Mouse (Mus musculus) hindbrain, embryonic 15.5 days (tissue): ENCODE data around the gene S1pr4. TPM values are rescaled to one million over a fixed set of nuclear protein-coding genes. Genes with fewer than 3 reads are reported as not detected.

ENCODE experiments used
- ATAC-seq: fragments of 200-750 bp; cut with Nextera tagmentation; 2 replicates; pipeline ENCODE4 v1.8.0; 2017; ENCODE audit warnings: low read depth, moderate number of reproducible peaks, moderate TSS enrichment; ENCODE audit not compliant: low FRiP score
- H3K27ac ChIP-seq: fragments of 300-500 bp; sonication (generic); replicated peaks from 2 replicates; pipeline ENCODE4 v1.5.1; 2015; ENCODE audit warnings: mild to moderate bottlenecking, inconsistent platforms
- H3K27me3 ChIP-seq: fragments of 300-500 bp; sonication (generic); 2 replicates; pipeline ENCODE4 v1.6.1; 2015; ENCODE audit warnings: control low read depth, inconsistent platforms
- H3K36me3 ChIP-seq: fragments of 300-500 bp; sonication (generic); 2 replicates; pipeline ENCODE4 v1.6.1; 2015; ENCODE audit warnings: control low read depth, inconsistent platforms
- H3K4me1 ChIP-seq: fragments of 300-500 bp; sonication (generic); replicated peaks from 2 replicates; pipeline ENCODE4 v1.6.1; 2015; ENCODE audit warnings: control low read depth, inconsistent platforms
- H3K4me2 ChIP-seq: fragments of 300-500 bp; sonication (generic); 2 replicates; pipeline ENCODE4 v1.6.1; 2015; ENCODE audit warnings: moderate library complexity, mild to moderate bottlenecking, inconsistent platforms
- H3K4me3 ChIP-seq: fragments of 300-500 bp; sonication (generic); 2 replicates; pipeline ENCODE4 v1.5.1; 2015; ENCODE audit warnings: mild to moderate bottlenecking, inconsistent platforms
- H3K9ac ChIP-seq: fragments of 300-500 bp; sonication (generic); 2 replicates; pipeline ENCODE4 v1.6.1; 2015; ENCODE audit warnings: inconsistent platforms
- H3K9me3 ChIP-seq: fragments of 300-500 bp; sonication (generic); 2 replicates; pipeline ENCODE4 v1.6.1; 2016; ENCODE audit warnings: control low read depth, inconsistent platforms
- WGBS: fragments of 180-500 bp; shearing (Covaris S2); methylation state at CpG from one replicate; pipeline ENCODE4 v1.1.7; 2015; 5-methylcytosine and 5-hydroxymethylcytosine counted together
- polyA plus RNA-seq: library from polyadenylated mRNA; unstranded; fragments of >200 nt; fragmentation: Nextera tagmentation; extraction: Ambion mirVana; gene quantifications from 2 replicates; pipeline ENCODE4 v1.2.1, GENCODE M21; 2015

The S1pr4 gene
- polyA plus RNA-seq, 1 experiment from 2014 or later, result 0.86 TPM

DNA sequence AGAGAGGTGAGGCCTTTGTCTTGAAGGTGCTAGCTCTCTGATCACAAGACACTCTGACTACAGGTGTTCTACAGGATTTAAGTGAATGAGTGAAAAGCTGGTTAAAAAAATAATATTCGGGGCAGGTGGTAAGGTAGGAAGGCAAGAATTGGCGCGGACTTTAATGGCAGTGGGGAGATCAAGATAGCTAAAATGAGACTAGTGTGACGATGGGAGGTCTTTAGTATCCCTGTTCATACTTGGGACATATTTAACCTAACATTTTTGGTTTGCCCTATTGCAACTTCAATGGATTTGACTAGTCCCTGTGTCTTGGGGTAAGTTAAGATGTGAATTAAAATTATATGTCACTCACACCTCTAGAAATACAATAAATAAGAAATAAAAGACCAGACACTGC, 3.0 kb downstream of the S1pr4 start:
- H3K4me2 ChIP-seq, result peak overlapping the region; percentile 99
- H3K9ac ChIP-seq, result peak overlapping the region; percentile 51
- peak overlapping the region; percentile 87 for H3K27ac ChIP-seq
- ATAC-seq, result no peak
- H3K4me1 ChIP-seq, result peaks cover 26% of the 10 kb centered on the region
- H3K36me3 ChIP-seq, result peaks cover 7% of the 10 kb centered on the region
- 0 out of 2 replicates have a peak, but pooled peaks cover 2% of the 10 kb centered on the region for H3K27me3 ChIP-seq
- peak overlapping the region; percentile 81 for H3K4me3 ChIP-seq
- H3K9me3 ChIP-seq, result no peaks in the 10 kb centered on the region
- 30% methylated on average over 4 of the region's 4 CpGs for WGBS

DNA sequence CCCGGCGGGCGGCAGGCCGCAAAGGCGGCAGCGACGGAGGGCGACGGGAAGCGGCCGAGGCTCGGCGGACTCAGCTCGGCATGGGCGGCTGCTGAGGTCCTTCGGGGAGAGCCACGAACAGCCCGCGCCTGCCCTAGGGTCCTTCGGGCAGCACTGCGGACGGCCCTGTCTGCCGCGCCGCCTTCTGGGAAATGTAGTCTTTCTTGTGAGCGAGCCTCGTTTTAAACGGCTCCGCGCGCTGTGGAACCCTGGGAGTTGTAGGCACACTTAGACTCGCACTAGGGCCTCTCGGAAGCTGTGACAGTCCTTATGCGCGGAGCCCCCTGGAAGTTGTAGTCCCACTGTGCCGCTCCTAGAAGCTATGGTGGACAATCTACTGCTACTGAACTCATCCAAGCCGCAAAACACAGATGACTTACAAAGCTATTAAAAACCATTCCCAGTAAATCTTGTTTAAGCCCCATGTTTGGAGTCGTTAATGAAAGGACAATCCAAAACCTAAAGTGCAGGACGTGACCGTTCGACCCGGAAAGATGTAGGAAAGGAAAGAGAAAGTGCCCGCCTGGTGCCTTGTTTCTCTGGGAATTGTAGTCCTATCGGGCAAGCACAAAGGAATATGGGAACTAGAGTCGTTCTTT, 3.5 kb downstream of the S1pr4 start, which contains the start of gene Ncln:
TSS of gene Ncln (minus strand) at position 129 of the 638 bp plus-strand sequence.
- Histone ChIP-seq H3K4me1 (peaks cover 26% of the 10 kb centered on the region), H3K4me2 (peak within 1 kb of the TSS; percentile 99), H3K36me3 (peaks cover 12% of the 10 kb centered on the region), H3K4me3 (peak within 1 kb of the TSS; percentile 81), H3K9me3 (no peaks in the 10 kb centered on the region), H3K27me3 (no peaks in the 10 kb centered on the region), H3K9ac (peak within 1 kb of the TSS; percentile 94), H3K27ac (peak within 1 kb of the TSS; percentile 87)
- 0% methylated on average over 43 of the region's 45 CpGs for WGBS
- ATAC-seq, result peak; percentile 97

DNA sequence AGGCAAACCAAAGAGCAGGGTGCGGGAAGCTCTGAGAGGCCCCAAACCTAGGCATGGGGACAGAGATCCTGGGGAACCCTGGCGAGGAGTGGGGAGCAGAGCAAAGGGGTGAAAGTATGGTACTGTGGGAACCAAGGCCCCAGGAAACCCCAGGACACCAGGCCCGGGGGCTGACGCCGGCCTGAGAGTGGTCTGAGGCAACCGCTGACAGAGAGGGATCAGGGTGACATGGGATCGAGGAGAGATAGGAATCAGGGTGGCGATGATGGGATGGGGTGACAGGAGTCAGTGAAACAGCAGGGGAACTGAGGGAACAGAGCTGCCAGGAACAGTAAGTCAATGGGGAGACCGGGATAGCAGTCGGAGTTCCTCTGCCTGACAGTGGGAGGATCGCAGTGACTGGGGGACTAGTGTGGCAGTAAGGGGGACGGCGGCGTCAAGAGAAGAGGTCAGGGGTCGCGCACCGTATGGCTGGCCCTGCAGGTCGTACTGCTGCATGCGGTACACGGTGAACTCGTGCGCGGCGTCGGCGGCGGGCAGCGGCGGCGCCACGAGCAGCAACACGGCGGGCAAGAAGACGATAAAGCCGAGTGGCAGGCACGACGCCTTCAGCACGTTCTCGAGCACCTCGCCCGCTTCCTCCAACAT, 4.2 kb downstream of the S1pr4 start:
- Histone ChIP-seq H3K9ac (peak overlapping the region; percentile 94), H3K27ac (peak overlapping the region; percentile 87), H3K36me3 (peaks cover 19% of the 10 kb centered on the region), H3K27me3 (no peaks in the 10 kb centered on the region), H3K4me3 (peak overlapping the region; percentile 81), H3K9me3 (no peaks in the 10 kb centered on the region), H3K4me1 (peaks cover 26% of the 10 kb centered on the region), H3K4me2 (peak overlapping the region; percentile 99)
- WGBS, result 2% methylated on average over 41 of the region's 41 CpGs
- ATAC-seq, result peak; percentile 15

DNA sequence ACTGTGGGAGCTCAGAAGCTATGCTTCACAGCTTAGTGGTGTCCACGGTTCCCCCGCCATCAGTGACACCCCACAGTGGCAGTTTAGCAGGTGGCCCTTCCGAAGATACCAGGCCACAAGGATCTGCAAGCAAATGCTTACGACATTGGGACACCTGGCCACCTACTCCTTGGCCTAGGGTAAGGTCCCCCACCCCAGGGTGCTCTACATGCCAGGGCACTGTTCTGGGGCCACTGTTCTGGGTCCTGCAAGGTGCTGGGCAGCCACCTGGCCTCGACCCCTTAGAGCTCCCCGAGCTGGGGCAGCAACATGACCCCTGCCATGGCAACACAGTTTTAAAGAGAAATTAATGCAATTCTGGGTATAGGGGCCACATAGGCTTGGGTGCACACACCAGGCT, 4.8 kb downstream of the S1pr4 start:
- Histone ChIP-seq H3K4me3 (peak overlapping the region; percentile 81), H3K36me3 (peaks cover 24% of the 10 kb centered on the region), H3K4me2 (peak overlapping the region; percentile 99), H3K9ac (peak overlapping the region; percentile 94), H3K4me1 (peaks cover 26% of the 10 kb centered on the region), H3K27ac (peak overlapping the region; percentile 87; the same call in 1 of the 2 replicates), H3K27me3 (no peaks in the 10 kb centered on the region), H3K9me3 (no peaks in the 10 kb centered on the region)
- no peak for ATAC-seq
- WGBS, result 78% methylated on average over 6 of the region's 6 CpGs

DNA sequence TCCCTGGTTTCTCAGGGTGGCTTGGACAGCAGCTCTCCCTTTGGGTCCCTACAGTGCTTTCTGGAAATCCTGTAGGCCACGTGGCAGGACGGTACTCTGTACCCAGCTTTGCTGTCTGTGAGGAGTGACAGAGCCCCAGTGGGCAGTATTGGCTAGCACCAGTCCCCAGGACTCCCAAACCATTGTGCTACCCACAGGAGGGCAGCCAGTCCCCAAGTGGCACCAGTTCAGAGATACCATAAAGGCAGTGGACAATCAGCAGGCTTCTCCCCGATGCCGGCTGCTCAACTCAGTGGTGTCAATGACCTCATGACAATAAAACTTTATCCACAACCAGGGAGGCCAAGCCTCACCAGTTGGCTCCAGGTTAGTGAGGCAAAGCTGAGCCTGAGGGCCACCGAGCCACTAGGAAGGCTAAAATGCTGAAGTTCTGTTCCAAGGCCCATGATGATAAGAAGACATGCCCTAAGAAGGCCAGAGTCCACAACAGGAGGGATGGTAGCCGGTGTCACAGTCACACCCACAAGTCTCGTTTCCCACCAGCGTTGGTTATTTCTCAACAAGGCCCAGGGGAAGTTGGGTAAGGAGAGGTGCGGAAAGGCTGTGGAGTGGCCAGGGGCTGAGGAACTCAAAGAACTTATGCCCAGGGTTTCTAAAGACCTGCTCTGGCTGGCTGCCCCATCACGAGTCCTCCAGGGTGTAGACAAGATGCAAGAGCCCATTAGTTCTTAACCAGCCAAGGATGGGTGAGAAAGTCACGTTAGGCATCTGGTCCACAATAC, 5.5 kb downstream of the S1pr4 start:
- Histone ChIP-seq H3K27ac (no peak overlapping the region), H3K36me3 (peaks cover 31% of the 10 kb centered on the region), H3K4me2 (peak overlapping the region; percentile 99), H3K9ac (0 out of 2 replicates have a peak overlapping the region, but pooled peaks have one; percentile 94), H3K4me1 (peaks cover 26% of the 10 kb centered on the region), H3K4me3 (peak overlapping the region; percentile 81; the same call in 1 of the 2 replicates), H3K9me3 (no peaks in the 10 kb centered on the region), H3K27me3 (no peaks in the 10 kb centered on the region)
- WGBS, result 94% methylated on average over 11 of the region's 11 CpGs
- ATAC-seq, result no peak

DNA sequence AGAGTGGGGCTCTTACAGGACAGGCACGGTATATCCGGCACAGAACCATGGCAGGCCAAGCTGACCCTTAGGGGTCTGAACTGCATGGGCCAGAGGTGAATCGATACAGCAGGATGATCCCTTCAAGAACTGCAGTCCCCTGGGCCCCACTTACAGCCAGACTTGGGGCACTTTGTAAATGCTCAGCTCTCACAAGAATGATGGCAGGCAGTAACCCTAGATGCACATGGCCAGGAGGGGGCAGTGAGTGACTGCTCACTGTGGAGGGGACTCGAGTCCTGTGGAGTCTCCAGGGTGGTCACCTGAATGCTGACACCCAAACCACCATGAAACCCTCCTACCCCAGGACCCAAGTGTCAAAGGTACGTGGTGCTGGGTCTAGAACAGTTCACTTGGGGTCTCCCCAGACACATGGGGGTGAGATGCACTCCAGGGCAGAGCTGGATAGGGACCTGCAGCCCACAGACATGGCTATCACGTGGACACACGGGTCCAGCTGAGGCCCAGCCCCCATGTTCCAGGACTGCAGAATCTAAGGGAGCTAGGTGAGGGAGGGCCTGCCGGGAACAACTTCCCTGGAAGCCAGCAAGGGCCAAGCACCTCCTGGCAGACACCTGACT, 6.2 kb downstream of the S1pr4 start:
- 84% methylated on average over 8 of the region's 8 CpGs for WGBS

DNA sequence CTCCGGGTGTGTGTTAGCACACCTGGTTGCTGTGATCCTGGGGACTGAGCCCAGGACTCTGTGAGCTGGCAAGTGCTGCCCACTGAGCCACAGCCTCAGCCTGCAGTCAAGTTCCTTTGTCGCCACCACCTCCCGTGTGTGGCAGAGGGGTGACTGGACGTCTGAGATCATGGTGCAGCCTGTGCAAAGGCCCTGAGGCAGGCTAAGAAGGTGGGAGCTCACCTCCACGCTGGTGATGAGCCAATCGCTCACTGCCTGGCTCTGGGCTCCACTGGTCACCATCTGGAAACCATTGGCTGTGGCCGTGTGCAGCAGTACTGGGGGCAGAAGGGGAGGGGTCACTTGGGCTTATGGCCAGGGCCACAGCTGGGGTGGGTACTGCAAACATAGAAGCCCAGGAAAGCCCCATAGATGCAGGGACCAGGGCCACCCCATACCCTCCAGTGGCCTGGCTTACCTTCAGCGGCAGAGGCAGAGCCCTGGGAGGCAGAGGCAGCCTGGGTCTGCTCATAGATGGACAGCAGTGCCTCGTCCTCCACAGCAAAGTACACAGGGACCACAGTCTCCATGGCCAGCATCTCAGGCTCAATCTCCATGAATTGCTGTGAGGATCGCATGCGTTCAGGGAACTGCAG, 7.2 kb downstream of the S1pr4 start:
- Histone ChIP-seq H3K27ac (no peak overlapping the region), H3K4me1 (peaks cover 24% of the 10 kb centered on the region), H3K4me2 (no peak overlapping the region), H3K9me3 (no peaks in the 10 kb centered on the region), H3K36me3 (peaks cover 47% of the 10 kb centered on the region), H3K4me3 (no peak overlapping the region), H3K27me3 (no peaks in the 10 kb centered on the region), H3K9ac (no peak overlapping the region)
- 85% methylated on average over 11 of the region's 11 CpGs for WGBS
- ATAC-seq, result no peak

More for the DNA sequence above, 6.2 kb downstream of the S1pr4 start:
- Histone ChIP-seq H3K27ac (no peak overlapping the region), H3K9ac (no peak overlapping the region), H3K4me2 (no peak overlapping the region), H3K36me3 (peaks cover 37% of the 10 kb centered on the region), H3K27me3 (no peaks in the 10 kb centered on the region), H3K4me3 (no peak overlapping the region), H3K4me1 (peaks cover 26% of the 10 kb centered on the region), H3K9me3 (no peaks in the 10 kb centered on the region)
- no peak for ATAC-seq

DNA sequence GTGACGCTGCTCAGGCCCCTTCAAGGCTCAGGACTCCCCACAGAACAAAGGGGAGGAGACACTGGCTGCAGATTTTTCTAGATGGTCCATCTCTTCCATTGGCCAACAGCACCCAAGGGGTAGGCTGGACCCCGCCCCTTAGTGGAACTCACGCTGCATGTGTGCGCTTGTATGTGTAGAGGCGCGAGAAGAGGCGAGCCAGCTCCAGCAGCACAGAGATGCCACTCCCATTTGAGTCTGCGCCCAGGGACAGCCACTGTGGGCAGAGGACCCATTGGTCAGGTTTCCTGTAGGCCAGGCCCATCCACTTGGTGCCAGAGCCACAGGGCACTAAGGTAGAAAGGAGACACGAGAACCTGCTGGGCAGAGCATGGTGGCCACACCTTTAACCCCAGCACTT, 8.9 kb downstream of the S1pr4 start:
- no peak overlapping the region for H3K4me3 ChIP-seq
- H3K4me2 ChIP-seq, result no peak overlapping the region
- WGBS, result 97% methylated on average over 9 of the region's 9 CpGs
- H3K9ac ChIP-seq, result no peak overlapping the region
- H3K27me3 ChIP-seq, result no peaks in the 10 kb centered on the region
- peaks cover 60% of the 10 kb centered on the region for H3K36me3 ChIP-seq
- no peaks in the 10 kb centered on the region for H3K9me3 ChIP-seq
- no peak for ATAC-seq
- H3K4me1 ChIP-seq, result peaks cover 17% of the 10 kb centered on the region
- H3K27ac ChIP-seq, result no peak overlapping the region

DNA sequence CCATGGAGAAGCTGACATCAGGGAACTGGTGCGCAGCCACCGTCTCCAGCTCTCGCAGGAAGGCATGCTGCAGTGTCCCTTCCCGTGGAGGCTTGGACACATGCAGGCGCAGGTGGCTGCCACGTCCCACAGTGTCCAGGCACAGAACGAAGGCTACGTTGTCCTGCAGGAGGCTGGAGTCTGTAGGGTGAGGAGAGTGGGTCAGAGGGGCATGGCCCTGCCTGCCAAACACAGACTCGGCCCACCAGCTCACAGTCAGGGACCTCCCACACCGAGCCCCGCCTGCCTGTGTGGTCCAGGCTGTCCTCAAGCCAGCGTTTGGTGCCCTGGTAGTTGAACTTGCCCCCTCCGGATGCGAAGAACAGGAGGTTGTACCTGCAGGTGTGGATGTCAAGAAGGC, 10.0 kb downstream of the S1pr4 start:
- no peak overlapping the region for H3K4me2 ChIP-seq
- no peak overlapping the region for H3K27ac ChIP-seq
- H3K4me1 ChIP-seq, result peaks cover 13% of the 10 kb centered on the region
- 83% methylated on average over 14 of the region's 14 CpGs for WGBS
- peaks cover 60% of the 10 kb centered on the region for H3K36me3 ChIP-seq
- no peak overlapping the region for H3K9ac ChIP-seq
- H3K27me3 ChIP-seq, result no peaks in the 10 kb centered on the region
- no peak for ATAC-seq
- H3K9me3 ChIP-seq, result no peaks in the 10 kb centered on the region
- no peak overlapping the region for H3K4me3 ChIP-seq

DNA sequence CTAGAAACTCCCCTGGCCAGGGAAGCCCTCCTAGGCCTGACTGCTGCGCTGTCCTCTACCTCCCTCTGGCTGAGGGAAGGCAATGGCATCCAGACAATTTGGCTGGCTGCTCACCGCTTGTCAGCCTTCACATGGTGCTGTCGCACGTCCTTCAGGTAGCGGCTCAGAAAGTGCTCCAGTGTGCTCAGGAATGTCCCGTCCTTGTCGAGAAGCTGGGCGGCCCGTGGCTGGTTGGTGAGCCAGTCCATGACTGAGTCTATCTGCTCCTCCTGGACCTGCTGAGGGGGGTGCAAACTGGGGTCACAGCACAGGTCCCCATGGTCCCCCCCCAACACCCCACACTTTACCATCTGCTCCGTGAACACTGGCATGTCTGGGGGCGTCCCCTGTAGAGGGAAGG, 11.9 kb downstream of the S1pr4 start:
- peaks cover 59% of the 10 kb centered on the region for H3K36me3 ChIP-seq

DNA sequence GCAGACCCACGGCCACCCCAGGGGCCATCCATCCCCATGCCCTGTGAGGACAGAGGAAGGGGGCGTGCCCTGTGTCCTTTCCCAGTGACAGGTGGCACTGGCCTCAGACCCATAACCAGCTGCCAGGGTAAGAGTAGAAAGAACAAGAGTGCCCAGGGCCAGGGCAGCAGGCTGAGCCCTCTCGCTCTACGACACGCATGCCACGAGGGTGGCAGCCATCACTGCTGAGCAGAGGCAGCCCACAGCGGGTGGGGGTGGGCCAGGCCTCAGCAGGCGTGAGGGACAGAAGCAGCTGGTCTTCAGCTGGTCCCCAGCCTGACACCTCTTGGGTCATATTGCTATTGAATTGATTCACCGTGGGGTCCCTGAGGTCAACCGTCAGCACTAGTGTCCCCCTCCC, 13.4 kb downstream of the S1pr4 start:
- Histone ChIP-seq H3K27me3 (no peaks in the 10 kb centered on the region), H3K9me3 (no peaks in the 10 kb centered on the region), H3K27ac (no peak overlapping the region), H3K36me3 (peaks cover 48% of the 10 kb centered on the region), H3K9ac (no peak overlapping the region), H3K4me1 (peaks cover 15% of the 10 kb centered on the region), H3K4me3 (no peak overlapping the region), H3K4me2 (no peak overlapping the region)
- WGBS, result 81% methylated on average over 10 of the region's 10 CpGs
- no peak for ATAC-seq

More for the DNA sequence above, 11.9 kb downstream of the S1pr4 start:
- no peak for ATAC-seq
- H3K27me3 ChIP-seq, result no peaks in the 10 kb centered on the region
- no peak overlapping the region for H3K4me3 ChIP-seq
- peaks cover 11% of the 10 kb centered on the region for H3K4me1 ChIP-seq
- H3K4me2 ChIP-seq, result no peak overlapping the region
- 86% methylated on average over 11 of the region's 11 CpGs for WGBS
- no peak overlapping the region for H3K9ac ChIP-seq
- no peaks in the 10 kb centered on the region for H3K9me3 ChIP-seq
- no peak overlapping the region for H3K27ac ChIP-seq
